Mouse (Mus musculus) layer of hippocampus, adult 8-10 months (tissue): ENCODE measurements around the gene Ptgdr. TPM values are rescaled to one million over a fixed set of nuclear protein-coding genes. Genes with fewer than 3 reads are reported as not detected.
A peak's percentile ranks its signal among the peaks of the same experiment; 100 is the strongest.
"Not testable (repeated sequence)": the region's sequence is repeated elsewhere in the genome, so short reads cannot be mapped to it uniquely, and the experiment has no call there.

ENCODE experiments used
- DNase-seq, 2 experiments: peaks; one replicate each; pipeline ENCODE4 v3.0.0; 2022; ENCODE audit warnings: low spot score in 2 of 2
- total RNA-seq, 4 experiments: library from RNA; stranded (reverse); gene quantifications; 2 replicates each; pipeline ENCODE4 v1.2.4; 2022

The Ptgdr gene
- total RNA-seq: under 1 TPM; 0.40 to 0.79 (median 0.69) TPM

GRCm38 (mm10) chr14:44858868-44859613 lies at the start of gene Ptgdr:
Gene Ptgdr, minus strand, starts transcription at chr14:44859375.
- no peak for DNase-seq

DNA sequence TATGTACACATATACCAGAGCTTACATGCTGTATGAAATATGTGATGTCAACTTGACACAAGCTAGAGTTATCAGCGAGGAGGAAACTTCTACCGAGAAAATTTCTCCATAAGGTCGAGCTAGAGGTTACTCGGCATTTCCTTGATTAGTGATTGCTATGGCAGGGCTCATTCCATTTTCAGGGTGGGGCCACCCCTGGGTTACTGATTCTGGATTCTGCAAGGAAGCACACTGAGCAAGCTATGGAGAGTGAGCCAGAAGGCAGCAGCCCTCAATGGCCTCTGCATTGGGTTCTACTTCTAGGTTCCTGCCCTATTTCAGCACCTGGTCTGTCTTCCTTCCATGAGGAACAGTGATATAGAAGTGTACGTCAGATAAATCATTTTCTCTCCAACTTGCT lies 48.6 kb upstream of the Ptgdr start:
- DNase-seq: no peak

DNA sequence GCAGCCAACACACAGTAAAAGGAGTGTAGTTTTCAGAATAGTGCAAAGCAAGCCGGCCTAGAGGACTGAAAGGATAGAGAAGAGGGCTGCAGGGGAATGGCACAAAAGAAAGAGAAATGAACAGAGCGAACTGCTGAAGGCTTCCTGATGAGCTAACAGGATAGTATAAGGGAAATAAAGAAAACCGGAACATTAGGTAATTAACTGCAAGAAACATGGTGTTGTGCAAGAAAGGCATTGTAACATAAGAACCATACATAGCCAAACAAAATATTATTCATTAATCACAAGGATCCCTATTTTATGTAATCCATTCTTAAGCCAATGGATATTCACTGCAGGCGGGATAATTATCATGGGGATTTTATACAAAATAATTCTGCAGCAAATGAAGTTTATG lies 45.0 kb upstream of the Ptgdr start:
- no peak for DNase-seq

GRCm38 (mm10) chr14:44901735-44902134 lies 42.6 kb upstream of the Ptgdr start:
- DNase-seq: not testable (repeated sequence)

DNA sequence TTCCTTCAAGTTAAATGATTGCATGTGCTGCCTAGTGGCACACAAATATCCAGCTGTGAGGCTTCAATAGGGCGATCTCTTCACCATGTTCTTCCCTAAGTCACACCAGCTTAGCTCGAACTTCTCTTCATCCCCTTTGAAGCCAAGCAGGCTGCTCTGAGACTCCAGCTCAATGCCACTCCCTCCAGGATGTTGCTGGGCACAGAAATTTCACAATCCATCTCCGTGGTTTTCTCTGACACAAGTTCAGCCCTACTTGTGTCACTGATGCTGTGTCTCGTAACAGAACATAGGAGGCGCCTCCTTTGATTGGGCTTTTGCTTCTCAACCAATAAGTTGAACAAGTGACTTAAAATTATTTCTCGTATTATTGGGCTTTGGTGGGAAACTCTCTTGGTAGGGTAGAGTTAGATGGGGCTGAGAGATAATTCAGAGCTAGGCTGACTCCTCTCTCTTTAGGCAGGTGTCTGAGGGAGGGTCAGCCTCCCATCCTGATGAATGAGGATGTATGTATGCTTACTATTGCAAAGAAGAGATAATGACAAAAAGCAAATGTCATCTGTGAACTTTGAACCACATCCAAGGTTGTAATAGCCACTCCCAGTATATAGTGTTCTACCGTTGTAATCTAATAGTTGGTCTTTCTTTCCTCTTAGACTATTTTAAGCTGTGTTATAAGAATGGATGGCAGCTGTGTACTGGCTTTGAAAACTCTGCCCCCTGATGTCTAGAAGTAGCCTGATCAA lies 32.4 kb upstream of the Ptgdr start:
- no peak for DNase-seq

DNA sequence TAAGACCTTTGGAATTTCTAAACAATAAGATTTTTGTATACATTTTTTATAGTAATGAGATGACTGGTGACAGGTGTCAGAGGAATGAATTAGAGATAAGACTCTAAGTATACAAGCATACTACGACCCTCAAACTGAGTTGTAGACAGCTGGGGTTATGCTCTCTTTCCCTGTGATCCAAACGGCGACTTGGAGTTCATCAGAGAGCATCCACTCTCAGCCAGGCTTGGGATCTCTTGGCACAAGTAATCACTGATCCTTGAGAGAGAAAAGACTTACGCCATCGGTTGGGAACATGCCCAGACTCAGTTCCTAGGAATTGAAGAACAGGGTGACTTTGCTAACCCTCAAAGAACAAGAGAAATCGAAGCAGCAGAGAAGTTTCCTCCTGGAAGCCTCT lies 10.5 kb upstream of the Ptgdr start:
- DNase-seq: no peak

GRCm38 (mm10) chr14:44865661-44866060 lies 6.5 kb upstream of the Ptgdr start:
- DNase-seq: no peak

DNA sequence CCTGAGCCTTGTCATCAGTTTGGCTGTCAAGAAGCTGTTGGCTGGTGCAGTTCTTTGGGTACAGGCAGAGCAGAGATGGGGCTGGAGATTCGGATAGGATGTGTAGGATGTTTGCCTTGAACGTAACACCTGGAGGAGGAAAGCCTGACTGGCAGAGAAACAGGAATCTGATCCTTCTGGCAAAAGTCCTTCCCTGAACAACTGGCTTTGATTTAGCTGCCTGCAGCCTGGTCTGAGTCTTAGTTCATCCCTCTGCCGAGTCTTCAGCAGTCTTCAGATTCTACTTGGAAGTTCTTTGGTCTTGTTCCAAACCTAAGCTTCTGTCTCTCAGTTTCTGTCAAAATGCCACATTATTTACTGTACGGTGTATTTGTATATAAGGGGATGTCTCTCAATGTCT lies 3.9 kb upstream of the Ptgdr start:
- DNase-seq: no peak

DNA sequence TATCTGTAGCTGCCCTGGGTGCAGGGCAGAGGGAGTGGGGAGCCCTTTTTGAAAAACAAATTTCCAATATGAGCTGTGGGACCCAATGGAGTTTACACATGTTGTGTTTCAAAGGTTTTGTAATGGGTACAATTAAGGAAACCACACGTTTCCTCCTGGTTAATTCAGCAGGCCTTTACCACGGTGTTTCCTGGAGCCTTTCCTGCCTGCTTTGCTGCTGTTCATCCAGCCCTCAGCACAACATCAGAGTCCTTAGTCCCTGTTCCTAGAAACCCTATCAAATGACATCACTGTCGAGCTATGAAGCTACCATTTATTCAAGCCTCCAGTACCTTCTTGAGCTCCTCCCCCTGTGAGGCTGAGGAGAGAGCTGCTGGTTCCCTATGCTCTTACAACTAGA lies 2.0 kb upstream of the Ptgdr start:
- DNase-seq: no peak

DNA sequence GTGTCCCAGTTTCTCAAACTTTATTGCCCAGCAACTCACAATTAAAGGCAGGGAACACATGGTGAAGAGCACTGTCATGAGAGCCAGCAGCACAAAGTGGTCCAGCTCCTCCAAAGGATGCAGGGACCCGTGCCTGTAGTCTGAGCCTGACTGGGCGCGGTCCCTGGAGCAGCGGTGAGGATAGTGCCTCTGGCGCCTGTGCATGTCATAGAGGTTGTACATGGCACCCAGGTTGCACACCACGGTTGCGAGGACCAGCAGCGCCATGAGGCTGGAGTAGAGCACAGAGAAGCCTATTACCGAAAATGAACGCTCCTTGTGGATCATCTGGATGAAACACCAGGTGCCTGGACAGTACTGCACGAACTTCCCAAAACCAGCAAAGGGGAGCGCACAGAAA lies 803 bp downstream of the Ptgdr start:
- DNase-seq: no peak

- DNase-seq: not testable (repeated sequence)
These were observed 8.5 kb downstream of the Ptgdr start for GRCm38 (mm10) chr14:44850637-44851036.

DNA sequence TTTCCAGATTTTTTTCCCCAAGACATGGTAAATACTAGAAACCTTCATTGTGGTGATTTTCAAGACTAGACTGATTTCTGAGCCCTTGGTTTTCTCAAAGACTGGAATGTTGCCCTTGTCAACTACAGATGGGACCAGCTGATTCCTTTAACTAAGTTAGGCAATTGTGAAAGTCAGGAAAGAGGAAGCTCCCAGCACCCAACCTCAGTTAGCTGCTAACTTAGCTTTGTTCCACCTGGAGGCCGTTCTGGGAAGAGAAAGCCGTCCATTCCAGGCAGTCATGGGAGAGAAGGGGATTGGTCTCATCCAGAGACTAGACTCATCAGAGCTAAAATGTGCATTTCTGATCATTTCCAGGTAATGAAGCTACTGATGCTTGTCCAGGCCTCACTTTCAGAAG lies 11.4 kb downstream of the Ptgdr start:
- DNase-seq: no peak

GRCm38 (mm10) chr14:44846558-44847263 lies 12.5 kb downstream of the Ptgdr start:
- peak in 1 of 2 experiments; percentile 20 for DNase-seq

- no peak for DNase-seq
These were observed 15.1 kb downstream of the Ptgdr start for GRCm38 (mm10) chr14:44843768-44844755.

DNA sequence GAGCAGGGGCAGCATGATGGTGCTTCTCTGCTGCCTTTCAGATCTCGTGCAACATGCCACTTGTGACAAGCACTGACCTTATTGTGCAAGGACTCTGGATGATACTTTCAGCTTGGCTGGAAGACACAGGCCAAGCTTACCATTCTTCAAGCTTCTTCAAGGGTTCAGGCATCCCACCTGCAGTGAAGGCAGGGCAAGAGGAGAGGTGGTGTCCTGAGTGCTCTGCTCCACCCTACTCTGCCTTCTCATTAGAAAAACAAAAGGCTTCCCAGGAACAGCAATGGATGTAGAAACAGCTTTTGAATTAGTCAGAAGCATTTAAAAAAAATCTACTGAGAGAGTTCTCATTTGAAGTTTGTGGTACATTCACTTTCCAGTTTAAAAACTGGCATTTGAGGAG lies 20.5 kb downstream of the Ptgdr start:
- no peak for DNase-seq

DNA sequence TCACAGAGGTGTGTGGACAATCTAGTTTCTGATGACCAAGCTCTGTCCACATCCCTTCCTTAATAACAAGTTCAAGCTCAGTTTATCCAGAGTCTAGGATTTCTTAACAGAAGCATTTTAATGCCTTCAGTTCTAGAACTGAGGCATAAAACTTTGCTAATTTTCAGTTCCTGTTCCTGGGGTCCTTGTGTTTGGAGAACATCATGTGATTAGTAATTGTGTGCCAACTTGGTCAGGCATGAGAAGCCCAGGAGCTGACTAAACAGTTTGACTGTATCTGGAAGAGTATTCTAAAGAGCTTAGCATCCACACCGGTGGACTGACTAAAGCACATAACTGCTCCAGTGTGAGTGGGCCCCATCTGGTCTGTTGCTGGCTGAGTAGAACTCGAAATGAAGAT lies 24.0 kb downstream of the Ptgdr start:
- DNase-seq: no peak

DNA sequence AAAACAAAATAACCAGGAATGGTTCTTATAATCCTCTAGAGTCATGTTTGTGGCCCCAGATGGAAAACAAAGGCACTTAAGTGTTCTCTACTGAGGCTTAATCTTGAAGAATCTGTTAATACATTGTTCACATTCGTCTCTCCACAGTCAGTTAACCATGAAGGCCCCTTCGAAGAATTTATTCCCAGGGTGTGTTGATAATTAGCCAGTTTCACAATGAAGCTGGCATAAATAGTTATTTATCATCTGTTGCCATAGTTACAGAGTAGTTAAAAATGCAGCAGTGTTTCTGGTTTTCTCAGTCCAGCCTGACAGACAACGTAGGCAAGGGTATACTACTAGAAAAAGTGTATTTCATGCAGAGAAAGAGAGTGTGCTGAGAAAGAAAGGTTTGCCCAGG lies 25.0 kb downstream of the Ptgdr start:
- DNase-seq: not testable (repeated sequence)

DNA sequence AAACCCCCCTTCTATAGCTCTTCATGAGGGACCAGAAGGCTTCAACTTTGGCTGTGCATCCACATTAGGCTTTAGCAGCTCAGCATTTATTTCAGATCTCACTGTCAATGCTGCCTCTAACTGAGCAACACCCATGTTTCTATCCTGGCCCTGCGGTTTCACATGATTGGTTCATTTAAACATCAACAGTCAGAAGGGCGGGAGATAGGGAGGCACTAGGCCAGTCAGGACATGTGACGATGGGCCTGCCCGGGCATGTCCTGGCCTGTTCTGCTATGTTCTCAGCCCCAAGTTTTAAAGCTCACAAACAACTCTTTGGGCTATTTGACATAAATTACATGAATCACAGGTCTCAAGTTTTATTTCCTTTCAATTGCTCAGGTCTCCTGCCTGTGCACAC lies 26.1 kb downstream of the Ptgdr start:
- not testable (repeated sequence) for DNase-seq

GRCm38 (mm10) chr14:44827736-44828135 lies 31.4 kb downstream of the Ptgdr start:
- DNase-seq: no peak

DNA sequence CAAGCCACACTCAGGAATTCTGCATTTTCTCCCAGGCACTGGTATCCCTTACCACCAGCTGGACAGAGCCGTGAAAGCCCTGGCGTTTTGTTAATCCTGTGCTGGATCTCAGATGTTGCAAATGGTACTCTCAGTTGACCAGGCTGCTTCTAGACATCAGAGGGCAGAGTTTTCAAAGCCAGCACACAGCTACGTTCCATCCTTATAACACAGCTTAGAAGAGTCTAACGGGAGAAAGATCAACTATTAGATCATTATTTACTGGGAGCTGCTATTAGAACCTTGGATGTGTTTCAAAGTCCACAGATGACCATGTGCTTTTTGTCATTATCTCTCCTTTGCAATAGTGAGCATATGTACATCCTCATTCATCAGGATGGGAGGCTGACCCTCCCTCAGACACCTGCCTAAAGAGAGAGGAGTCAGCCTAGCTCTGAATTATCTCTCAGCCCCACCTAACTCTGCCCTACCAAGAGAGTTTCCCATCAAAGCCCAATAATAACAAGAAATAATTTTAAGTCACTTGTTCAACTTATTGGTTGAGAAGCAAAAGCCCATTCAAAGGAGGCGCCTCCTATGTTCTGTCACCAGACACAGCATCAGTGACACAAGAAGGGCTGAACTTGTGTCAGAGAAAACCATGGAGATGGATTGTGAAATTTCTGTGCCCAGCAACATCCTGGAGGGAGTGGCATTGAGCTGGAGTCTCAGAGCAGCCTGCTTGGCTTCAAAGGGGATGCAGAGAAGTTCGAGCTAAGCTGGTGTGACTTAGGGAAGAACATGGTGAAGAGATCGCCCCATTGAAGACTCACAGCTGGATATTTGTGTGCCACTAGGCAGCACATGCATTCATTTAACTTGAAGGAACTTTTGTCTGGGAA lies 37.8 kb downstream of the Ptgdr start:
- no peak for DNase-seq
